Mouse (Mus musculus): ENCODE data around the gene Tmprss2. TPM values are rescaled to one million over a fixed set of nuclear protein-coding genes. Genes with fewer than 3 reads are reported as not detected.
A peak's percentile ranks its signal among the peaks of the same experiment; 100 is the strongest.
"Not testable (repeated sequence)": the region's sequence is repeated elsewhere in the genome, so short reads cannot be mapped to it uniquely, and the experiment has no call there.

The Tmprss2 gene
- polyA plus RNA-seq, 1 experiment from 2014 or later, result 0.41 TPM

GRCm38 (mm10) chr16:97610246-97610645 is 749 bp downstream of the Tmprss2 start:
- H3K27ac ChIP-seq, result no peak overlapping the region
- 6% methylated on average over 20 of the region's 20 CpGs for WGBS
- H3K9me3 ChIP-seq (replicated peaks), result no peaks in the 10 kb centered on the region
- peak overlapping the region; percentile 33 for H3K4me3 ChIP-seq
- H3K4me1 ChIP-seq, result peaks cover 8% of the 10 kb centered on the region
- H3K27me3 ChIP-seq, result peaks cover 50% of the 10 kb centered on the region
- H3K9ac ChIP-seq, result no peak overlapping the region
- no peaks in the 10 kb centered on the region for H3K36me3 ChIP-seq
- ATAC-seq (ENCODE audit: low FRiP score), result no peak
- H3K4me2 ChIP-seq (replicated peaks), result peak overlapping the region; percentile 61

GRCm38 (mm10) chr16:97609676-97610075 is 1.3 kb downstream of the Tmprss2 start:
- 86% methylated on average over 2 of the region's 2 CpGs for WGBS
- no peak overlapping the region for H3K4me3 ChIP-seq
- peaks cover 50% of the 10 kb centered on the region for H3K27me3 ChIP-seq
- no peaks in the 10 kb centered on the region for H3K36me3 ChIP-seq
- no peak overlapping the region for H3K4me2 ChIP-seq (replicated peaks)
- H3K27ac ChIP-seq, result no peak overlapping the region
- no peak for ATAC-seq (ENCODE audit: low FRiP score)
- H3K9ac ChIP-seq, result no peak overlapping the region
- H3K4me1 ChIP-seq, result peaks cover 8% of the 10 kb centered on the region
- H3K9me3 ChIP-seq (replicated peaks), result no peaks in the 10 kb centered on the region

GRCm38 (mm10) chr16:97607956-97608355 is 3.0 kb downstream of the Tmprss2 start:
- ATAC-seq (ENCODE audit: low FRiP score), result no peak
- H3K9me3 ChIP-seq (replicated peaks), result no peaks in the 10 kb centered on the region
- H3K4me2 ChIP-seq (replicated peaks), result no peak overlapping the region
- H3K4me1 ChIP-seq, result peaks cover 8% of the 10 kb centered on the region
- H3K36me3 ChIP-seq, result no peaks in the 10 kb centered on the region
- WGBS, result 100% methylated on average over 1 of the region's 1 CpGs
- H3K9ac ChIP-seq, result no peak overlapping the region
- H3K27ac ChIP-seq, result no peak overlapping the region
- H3K27me3 ChIP-seq, result peaks cover 50% of the 10 kb centered on the region
- no peak overlapping the region for H3K4me3 ChIP-seq

- H3K4me1 ChIP-seq, result peaks cover 8% of the 10 kb centered on the region
- no peaks in the 10 kb centered on the region for H3K9me3 ChIP-seq (replicated peaks)
- H3K4me2 ChIP-seq (replicated peaks), result no peak overlapping the region
- no peak overlapping the region for H3K4me3 ChIP-seq
- H3K27me3 ChIP-seq, result peaks cover 41% of the 10 kb centered on the region
- H3K27ac ChIP-seq, result no peak overlapping the region
- 78% methylated on average over 2 of the region's 2 CpGs for WGBS
- no peaks in the 10 kb centered on the region for H3K36me3 ChIP-seq
- H3K9ac ChIP-seq, result no peak overlapping the region
- no peak for ATAC-seq (ENCODE audit: low FRiP score)
These were observed 4.2 kb downstream of the Tmprss2 start for GRCm38 (mm10) chr16:97606829-97607228.

GRCm38 (mm10) chr16:97605957-97606721 is 4.9 kb downstream of the Tmprss2 start:
- Histone ChIP-seq H3K9ac (no peak overlapping the region), H3K4me1 (peaks cover 6% of the 10 kb centered on the region), H3K27me3 (peaks cover 34% of the 10 kb centered on the region), H3K9me3 (replicated peaks) (no peaks in the 10 kb centered on the region), H3K4me2 (replicated peaks) (no peak overlapping the region), H3K27ac (no peak overlapping the region), H3K36me3 (no peaks in the 10 kb centered on the region), H3K4me3 (no peak overlapping the region)
- WGBS, result 88% methylated on average over 9 of the region's 9 CpGs
- ATAC-seq (ENCODE audit: low FRiP score), result no peak

GRCm38 (mm10) chr16:97602256-97602655 is 8.7 kb downstream of the Tmprss2 start:
- ATAC-seq (ENCODE audit: low FRiP score), result no peak
- WGBS, result 71% methylated on average over 1 of the region's 1 CpGs
- Histone ChIP-seq H3K27me3 (no peaks in the 10 kb centered on the region; the same call in 1 of the 2 replicates), H3K27ac (no peak overlapping the region), H3K4me3 (no peak overlapping the region), H3K36me3 (no peaks in the 10 kb centered on the region), H3K9me3 (replicated peaks) (no peaks in the 10 kb centered on the region), H3K4me2 (replicated peaks) (no peak overlapping the region), H3K4me1 (no peaks in the 10 kb centered on the region), H3K9ac (no peak overlapping the region)

GRCm38 (mm10) chr16:97600591-97600990 is 10.4 kb downstream of the Tmprss2 start:
- H3K9ac ChIP-seq, result no peak overlapping the region

GRCm38 (mm10) chr16:97598046-97598445 is 12.9 kb downstream of the Tmprss2 start:
- Histone ChIP-seq H3K9ac (no peak overlapping the region), H3K27ac (no peak overlapping the region), H3K4me2 (replicated peaks) (no peak overlapping the region), H3K36me3 (no peaks in the 10 kb centered on the region), H3K4me1 (no peaks in the 10 kb centered on the region), H3K9me3 (replicated peaks) (no peaks in the 10 kb centered on the region), H3K27me3 (no peaks in the 10 kb centered on the region), H3K4me3 (no peak overlapping the region)
- no peak for ATAC-seq (ENCODE audit: low FRiP score)
- 88% methylated on average over 2 of the region's 2 CpGs for WGBS

More at GRCm38 (mm10) chr16:97600591-97600990, 10.4 kb downstream of the Tmprss2 start:
- Histone ChIP-seq H3K36me3 (no peaks in the 10 kb centered on the region), H3K4me2 (replicated peaks) (no peak overlapping the region), H3K27ac (no peak overlapping the region), H3K9me3 (replicated peaks) (no peaks in the 10 kb centered on the region), H3K27me3 (no peaks in the 10 kb centered on the region), H3K4me3 (no peak overlapping the region), H3K4me1 (no peaks in the 10 kb centered on the region)
- 67% methylated on average over 2 of the region's 2 CpGs for WGBS
- no peak for ATAC-seq (ENCODE audit: low FRiP score)

- no peak for ATAC-seq (ENCODE audit: low FRiP score)
- Histone ChIP-seq H3K4me3 (no peak overlapping the region), H3K4me1 (no peaks in the 10 kb centered on the region), H3K36me3 (no peaks in the 10 kb centered on the region), H3K9me3 (replicated peaks) (no peaks in the 10 kb centered on the region), H3K4me2 (replicated peaks) (no peak overlapping the region), H3K9ac (no peak overlapping the region), H3K27me3 (no peaks in the 10 kb centered on the region), H3K27ac (no peak overlapping the region)
- 81% methylated on average over 4 of the region's 4 CpGs for WGBS
These were observed 17.0 kb downstream of the Tmprss2 start for GRCm38 (mm10) chr16:97593816-97594509.

GRCm38 (mm10) chr16:97593057-97593456 is 17.9 kb downstream of the Tmprss2 start:
- Histone ChIP-seq H3K36me3 (no peaks in the 10 kb centered on the region), H3K4me1 (no peaks in the 10 kb centered on the region), H3K9me3 (replicated peaks) (no peaks in the 10 kb centered on the region), H3K4me2 (replicated peaks) (no peak overlapping the region), H3K27me3 (no peaks in the 10 kb centered on the region), H3K4me3 (no peak overlapping the region), H3K27ac (no peak overlapping the region), H3K9ac (no peak overlapping the region)
- WGBS, result 17% methylated on average over 1 of the region's 1 CpGs
- ATAC-seq (ENCODE audit: low FRiP score), result no peak

GRCm38 (mm10) chr16:97591512-97591911 is 19.5 kb downstream of the Tmprss2 start:
- no peaks in the 10 kb centered on the region for H3K4me1 ChIP-seq
- no peak overlapping the region for H3K4me2 ChIP-seq (replicated peaks)
- no peak for ATAC-seq (ENCODE audit: low FRiP score)
- H3K4me3 ChIP-seq, result no peak overlapping the region
- no peak overlapping the region for H3K9ac ChIP-seq
- no peaks in the 10 kb centered on the region for H3K36me3 ChIP-seq
- H3K27ac ChIP-seq, result no peak overlapping the region
- 89% methylated on average over 2 of the region's 2 CpGs for WGBS
- no peaks in the 10 kb centered on the region for H3K9me3 ChIP-seq (replicated peaks)
- no peaks in the 10 kb centered on the region for H3K27me3 ChIP-seq

- not testable (repeated sequence) for H3K9ac ChIP-seq; ATAC-seq (ENCODE audit: low FRiP score)
- 88% methylated on average over 1 of the region's 1 CpGs for WGBS
These were observed 28.1 kb downstream of the Tmprss2 start for GRCm38 (mm10) chr16:97582876-97583275.

GRCm38 (mm10) chr16:97569426-97569825 is 41.6 kb downstream of the Tmprss2 start:
- WGBS, result 48% methylated on average over 1 of the region's 1 CpGs

More at GRCm38 (mm10) chr16:97582876-97583275, 28.1 kb downstream of the Tmprss2 start:
- H3K27me3 ChIP-seq; H3K4me1 ChIP-seq; H3K27ac ChIP-seq; H3K4me3 ChIP-seq; H3K9me3 ChIP-seq (replicated peaks); H3K4me2 ChIP-seq (replicated peaks); H3K36me3 ChIP-seq: not testable (repeated sequence)

More at GRCm38 (mm10) chr16:97569426-97569825, 41.6 kb downstream of the Tmprss2 start:
- no peak overlapping the region for H3K9ac ChIP-seq
- no peaks in the 10 kb centered on the region for H3K9me3 ChIP-seq (replicated peaks)
- H3K27ac ChIP-seq, result no peak overlapping the region
- no peaks in the 10 kb centered on the region for H3K4me1 ChIP-seq
- H3K4me2 ChIP-seq (replicated peaks), result no peak overlapping the region
- no peak overlapping the region for H3K4me3 ChIP-seq
- H3K27me3 ChIP-seq, result no peaks in the 10 kb centered on the region
- ATAC-seq (ENCODE audit: low FRiP score), result no peak
- H3K36me3 ChIP-seq, result no peaks in the 10 kb centered on the region

Measured in hindbrain, embryonic 12.5 days (tissue).